Mouse (Mus musculus) ES-Bruce4 (cell line): Measurements from ENCODE around the gene Gm5737. TPM values are rescaled to one million over a fixed set of nuclear protein-coding genes. Genes with fewer than 3 reads are reported as not detected.
A peak's percentile ranks its signal among the peaks of the same experiment; 100 is the strongest.

Source experiments
- H3K27ac ChIP-seq: 2 replicates; pipeline ENCODE4 v1.5.1; 2012; ENCODE audit warnings: low read length, inconsistent platforms; ENCODE audit not compliant: insufficient read depth
- H3K27me3 ChIP-seq: 2 replicates; pipeline ENCODE4 v1.6.1; 2012; ENCODE audit warnings: mild to moderate bottlenecking, low read length, inconsistent platforms; ENCODE audit not compliant: control insufficient read depth, poor library complexity, insufficient read depth, severe bottlenecking
- H3K36me3 ChIP-seq: 2 replicates; pipeline ENCODE4 v1.6.1; 2012; ENCODE audit warnings: inconsistent platforms, mild to moderate bottlenecking, low read length, moderate library complexity; ENCODE audit not compliant: control insufficient read depth, poor library complexity, insufficient read depth, severe bottlenecking
- H3K4me1 ChIP-seq: one replicate; pipeline ENCODE4 v1.8.1; 2011; ENCODE audit warnings: low read length; ENCODE audit not compliant: control insufficient read depth, insufficient read depth
- H3K4me3 ChIP-seq: 2 replicates; pipeline ENCODE4 v1.5.1; 2011; ENCODE audit warnings: low read depth, mild to moderate bottlenecking, low read length
- H3K9ac ChIP-seq: 2 replicates; pipeline ENCODE4 v1.6.1; 2012; ENCODE audit warnings: low read depth, mild to moderate bottlenecking, inconsistent platforms; ENCODE audit not compliant: poor library complexity, severe bottlenecking
- H3K9me3 ChIP-seq: replicated peaks from 2 replicates; pipeline ENCODE4 v1.6.1; 2012; ENCODE audit warnings: mild to moderate bottlenecking, low read length, inconsistent platforms; ENCODE audit not compliant: control insufficient read depth, poor library complexity, insufficient read depth, severe bottlenecking
- CTCF ChIP-seq: IDR thresholded peaks from one replicate; pipeline ENCODE4 v1.8.1; 2011; ENCODE audit warnings: low read depth, low read length
- EP300 ChIP-seq: IDR thresholded peaks from 2 replicates; pipeline ENCODE4 v1.6.1; 2011; ENCODE audit warnings: low read depth, low read length; ENCODE audit not compliant: insufficient read depth
- POLR2A ChIP-seq: IDR thresholded peaks from one replicate; pipeline ENCODE4 v1.8.1; 2011; ENCODE audit warnings: low read length; ENCODE audit not compliant: insufficient read depth
- polyA plus RNA-seq: library from polyadenylated mRNA; stranded (reverse); fragments of >200 nt; gene quantifications from 2 replicates; pipeline ENCODE4 v1.2.4, GENCODE M21; 2011; ENCODE audit warnings: low read depth; ENCODE audit not compliant: missing spikeins, insufficient read depth, insufficient read length

Gene Gm5737
- polyA plus RNA-seq, 1 experiment: not detected

GRCm38 (mm10) chr7:120874764-120875539 is 62.8 kb downstream of the Gm5737 start:
- Histone ChIP-seq H3K27ac (0 out of 2 replicates have a peak overlapping the region, but pooled peaks have one; percentile 8), H3K9me3 (no peaks in the 10 kb centered on the region)
- no peak for TF ChIP-seq CTCF
- TF ChIP-seq POLR2A: no peak
- TF ChIP-seq EP300: no peak

GRCm38 (mm10) chr7:120875540-120876388 is 63.6 kb downstream of the Gm5737 start:
- peaks cover 2% of the 10 kb centered on the region for H3K4me1 ChIP-seq
- H3K9ac ChIP-seq: no peak overlapping the region
- no peaks in the 10 kb centered on the region for H3K27me3 ChIP-seq
- H3K36me3 ChIP-seq: no peaks in the 10 kb centered on the region
- no peak overlapping the region for H3K27ac ChIP-seq
- TF ChIP-seq CTCF (no peak), EP300 (no peak), POLR2A (no peak)
- no peaks in the 10 kb centered on the region for H3K9me3 ChIP-seq
- H3K4me3 ChIP-seq: no peak overlapping the region

More at GRCm38 (mm10) chr7:120874764-120875539, 62.8 kb downstream of the Gm5737 start:
- no peaks in the 10 kb centered on the region for H3K36me3 ChIP-seq
- H3K4me1 ChIP-seq: peaks cover 2% of the 10 kb centered on the region
- no peak overlapping the region for H3K9ac ChIP-seq
- H3K27me3 ChIP-seq: no peaks in the 10 kb centered on the region
- H3K4me3 ChIP-seq: no peak overlapping the region

- Histone ChIP-seq H3K27me3 (no peaks in the 10 kb centered on the region), H3K4me1 (peaks cover 2% of the 10 kb centered on the region), H3K4me3 (no peak overlapping the region), H3K36me3 (no peaks in the 10 kb centered on the region), H3K27ac (no peak overlapping the region), H3K9me3 (no peaks in the 10 kb centered on the region), H3K9ac (no peak overlapping the region)
- TF ChIP-seq CTCF (no peak), EP300 (no peak), POLR2A (no peak)
Observed at GRCm38 (mm10) chr7:120878271-120878670, 66.1 kb downstream of the Gm5737 start.

GRCm38 (mm10) chr7:120879972-120880371 is 67.8 kb downstream of the Gm5737 start:
- H3K9me3 ChIP-seq: no peaks in the 10 kb centered on the region
- no peak overlapping the region for H3K27ac ChIP-seq
- H3K27me3 ChIP-seq: no peaks in the 10 kb centered on the region
- H3K36me3 ChIP-seq: no peaks in the 10 kb centered on the region
- H3K4me1 ChIP-seq: peaks cover 2% of the 10 kb centered on the region
- no peak overlapping the region for H3K4me3 ChIP-seq
- TF ChIP-seq CTCF (no peak), POLR2A (no peak), EP300 (no peak)
- no peak overlapping the region for H3K9ac ChIP-seq

GRCm38 (mm10) chr7:120880770-120881169 is 68.6 kb downstream of the Gm5737 start:
- Histone ChIP-seq H3K27me3 (no peaks in the 10 kb centered on the region), H3K9ac (no peak overlapping the region), H3K4me1 (no peaks in the 10 kb centered on the region), H3K9me3 (no peaks in the 10 kb centered on the region), H3K4me3 (no peak overlapping the region), H3K36me3 (no peaks in the 10 kb centered on the region), H3K27ac (no peak overlapping the region)
- TF ChIP-seq CTCF: no peak
- no peak for TF ChIP-seq EP300
- no peak for TF ChIP-seq POLR2A

Other genes starting within 250 kb of the Gm5737 start
- 274 and 293 TPM in 2 replicates for gene Uqcrc2, start 177.2 kb upstream of the Gm5737 start, polyA plus RNA-seq
- not detected in 2 replicates for gene Pdzd9, start 142.0 kb upstream of the Gm5737 start, polyA plus RNA-seq
- 34.1 and 35.7 TPM in 2 replicates for gene Mosmo, start 134.7 kb upstream of the Gm5737 start, polyA plus RNA-seq
- not detected in 2 replicates for gene Vwa3a, start 73.0 kb upstream of the Gm5737 start, polyA plus RNA-seq
- 9.3 and 11.3 TPM in 2 replicates for gene Eef2k, start 30.5 kb downstream of the Gm5737 start, polyA plus RNA-seq
- gene Polr3e, start 105.4 kb downstream of the Gm5737 start, polyA plus RNA-seq: 35.6 and 36.0 TPM in 2 replicates
- gene Cdr2, start 169.9 kb downstream of the Gm5737 start, polyA plus RNA-seq: 23.2 and 24.6 TPM in 2 replicates
- 2.3 TPM in 1 of 2 replicates, not detected in the other for gene Mfsd13b, start 170.1 kb downstream of the Gm5737 start, polyA plus RNA-seq
- 80.5 and 85.7 TPM in 2 replicates for gene Mettl9, start 222.1 kb downstream of the Gm5737 start, polyA plus RNA-seq